Mouse (Mus musculus): ENCODE data around the gene Gramd1b. TPM values are rescaled to one million over a fixed set of nuclear protein-coding genes. Genes with fewer than 3 reads are reported as not detected.
A peak's percentile ranks its signal among the peaks of the same experiment; 100 is the strongest.

The Gramd1b gene
- polyA plus RNA-seq, 1 experiment from 2014 or later, result 8.5 TPM

GRCm38 (mm10) chr9:40326260-40326915 is 204.8 kb downstream of the Gramd1b start:
- no peaks in the 10 kb centered on the region for H3K9me3 ChIP-seq (replicated peaks; ENCODE audit: control insufficient read depth, low read length)
- WGBS (ENCODE audit: insufficient replicate concordance), result 39% methylated on average over 7 of the region's 7 CpGs
- ATAC-seq (replicated peaks; ENCODE audit: insufficient number of reproducible peaks, low FRiP score, low TSS enrichment), result no peak

GRCm38 (mm10) chr9:40324826-40325225 is 206.4 kb downstream of the Gramd1b start:
- Histone ChIP-seq H3K4me2 (peak overlapping the region; percentile 38), H3K4me3 (ENCODE audit: low read depth, low read length) (no peak overlapping the region), H3K27ac (ENCODE audit: low read depth, low read length) (no peak overlapping the region), H3K36me3 (ENCODE audit: control insufficient read depth, insufficient read depth, low read length) (no peaks in the 10 kb centered on the region), H3K9ac (ENCODE audit: low read depth, low read length) (no peak overlapping the region), H3K9me3 (replicated peaks; ENCODE audit: control insufficient read depth, low read length) (no peaks in the 10 kb centered on the region), H3K4me1 (ENCODE audit: control insufficient read depth, insufficient read depth, low read length) (peaks cover 32% of the 10 kb centered on the region), H3K27me3 (ENCODE audit: control insufficient read depth, insufficient read depth, low read length) (no peaks in the 10 kb centered on the region)
- ATAC-seq (replicated peaks; ENCODE audit: insufficient number of reproducible peaks, low FRiP score, low TSS enrichment), result no peak
- 79% methylated on average over 6 of the region's 6 CpGs for WGBS (ENCODE audit: insufficient replicate concordance)

More at GRCm38 (mm10) chr9:40326260-40326915, 204.8 kb downstream of the Gramd1b start:
- peaks cover 24% of the 10 kb centered on the region for H3K4me1 ChIP-seq (ENCODE audit: control insufficient read depth, insufficient read depth, low read length)
- no peak overlapping the region for H3K27ac ChIP-seq (ENCODE audit: low read depth, low read length)
- no peak overlapping the region for H3K4me3 ChIP-seq (ENCODE audit: low read depth, low read length)
- H3K27me3 ChIP-seq (ENCODE audit: control insufficient read depth, insufficient read depth, low read length), result no peaks in the 10 kb centered on the region
- H3K4me2 ChIP-seq, result peak overlapping the region; percentile 38
- no peaks in the 10 kb centered on the region for H3K36me3 ChIP-seq (ENCODE audit: control insufficient read depth, insufficient read depth, low read length)
- H3K9ac ChIP-seq (ENCODE audit: low read depth, low read length), result no peak overlapping the region; the same call in 1 of the 2 replicates

GRCm38 (mm10) chr9:40324232-40324792 is 206.9 kb downstream of the Gramd1b start:
- H3K4me2 ChIP-seq, result no peak overlapping the region
- H3K36me3 ChIP-seq (ENCODE audit: control insufficient read depth, insufficient read depth, low read length), result no peaks in the 10 kb centered on the region
- ATAC-seq (replicated peaks; ENCODE audit: insufficient number of reproducible peaks, low FRiP score, low TSS enrichment), result no peak
- 72% methylated on average over 4 of the region's 4 CpGs for WGBS (ENCODE audit: insufficient replicate concordance)
- no peaks in the 10 kb centered on the region for H3K27me3 ChIP-seq (ENCODE audit: control insufficient read depth, insufficient read depth, low read length)
- H3K27ac ChIP-seq (ENCODE audit: low read depth, low read length), result no peak overlapping the region
- H3K4me3 ChIP-seq (ENCODE audit: low read depth, low read length), result no peak overlapping the region
- H3K9me3 ChIP-seq (replicated peaks; ENCODE audit: control insufficient read depth, low read length), result no peaks in the 10 kb centered on the region
- peaks cover 32% of the 10 kb centered on the region for H3K4me1 ChIP-seq (ENCODE audit: control insufficient read depth, insufficient read depth, low read length)
- no peak overlapping the region for H3K9ac ChIP-seq (ENCODE audit: low read depth, low read length)

GRCm38 (mm10) chr9:40323773-40324172 is 207.4 kb downstream of the Gramd1b start:
- WGBS (ENCODE audit: insufficient replicate concordance), result 63% methylated on average over 6 of the region's 6 CpGs
- Histone ChIP-seq H3K36me3 (ENCODE audit: control insufficient read depth, insufficient read depth, low read length) (no peaks in the 10 kb centered on the region), H3K9ac (ENCODE audit: low read depth, low read length) (no peak overlapping the region), H3K27ac (ENCODE audit: low read depth, low read length) (no peak overlapping the region), H3K4me2 (no peak overlapping the region), H3K27me3 (ENCODE audit: control insufficient read depth, insufficient read depth, low read length) (no peaks in the 10 kb centered on the region), H3K4me1 (ENCODE audit: control insufficient read depth, insufficient read depth, low read length) (peaks cover 32% of the 10 kb centered on the region), H3K9me3 (replicated peaks; ENCODE audit: control insufficient read depth, low read length) (no peaks in the 10 kb centered on the region), H3K4me3 (ENCODE audit: low read depth, low read length) (no peak overlapping the region)
- no peak for ATAC-seq (replicated peaks; ENCODE audit: insufficient number of reproducible peaks, low FRiP score, low TSS enrichment)

GRCm38 (mm10) chr9:40323171-40323570 is 208.0 kb downstream of the Gramd1b start:
- no peaks in the 10 kb centered on the region for H3K9me3 ChIP-seq (replicated peaks; ENCODE audit: control insufficient read depth, low read length)
- H3K4me2 ChIP-seq, result no peak overlapping the region
- no peak overlapping the region for H3K27ac ChIP-seq (ENCODE audit: low read depth, low read length)
- H3K27me3 ChIP-seq (ENCODE audit: control insufficient read depth, insufficient read depth, low read length), result no peaks in the 10 kb centered on the region
- no peak for ATAC-seq (replicated peaks; ENCODE audit: insufficient number of reproducible peaks, low FRiP score, low TSS enrichment)
- no peak overlapping the region for H3K9ac ChIP-seq (ENCODE audit: low read depth, low read length)
- H3K4me1 ChIP-seq (ENCODE audit: control insufficient read depth, insufficient read depth, low read length), result peaks cover 32% of the 10 kb centered on the region
- H3K36me3 ChIP-seq (ENCODE audit: control insufficient read depth, insufficient read depth, low read length), result no peaks in the 10 kb centered on the region
- no peak overlapping the region for H3K4me3 ChIP-seq (ENCODE audit: low read depth, low read length)
- WGBS (ENCODE audit: insufficient replicate concordance), result 76% methylated on average over 5 of the region's 5 CpGs

- Histone ChIP-seq H3K27me3 (ENCODE audit: control insufficient read depth, insufficient read depth, low read length) (no peaks in the 10 kb centered on the region), H3K4me1 (ENCODE audit: control insufficient read depth, insufficient read depth, low read length) (peaks cover 32% of the 10 kb centered on the region), H3K9ac (ENCODE audit: low read depth, low read length) (no peak overlapping the region), H3K4me2 (no peak overlapping the region), H3K9me3 (replicated peaks; ENCODE audit: control insufficient read depth, low read length) (no peaks in the 10 kb centered on the region), H3K4me3 (ENCODE audit: low read depth, low read length) (no peak overlapping the region), H3K27ac (ENCODE audit: low read depth, low read length) (no peak overlapping the region), H3K36me3 (ENCODE audit: control insufficient read depth, insufficient read depth, low read length) (no peaks in the 10 kb centered on the region)
- ATAC-seq (replicated peaks; ENCODE audit: insufficient number of reproducible peaks, low FRiP score, low TSS enrichment), result no peak
- WGBS (ENCODE audit: insufficient replicate concordance), result 92% methylated on average over 3 of the region's 3 CpGs
Observed at GRCm38 (mm10) chr9:40322372-40322771, 208.8 kb downstream of the Gramd1b start.

GRCm38 (mm10) chr9:40321668-40322003 is 209.5 kb downstream of the Gramd1b start:
- no peak overlapping the region for H3K4me2 ChIP-seq
- H3K4me3 ChIP-seq (ENCODE audit: low read depth, low read length), result no peak overlapping the region
- H3K36me3 ChIP-seq (ENCODE audit: control insufficient read depth, insufficient read depth, low read length), result no peaks in the 10 kb centered on the region
- no peak for ATAC-seq (replicated peaks; ENCODE audit: insufficient number of reproducible peaks, low FRiP score, low TSS enrichment)
- no peaks in the 10 kb centered on the region for H3K27me3 ChIP-seq (ENCODE audit: control insufficient read depth, insufficient read depth, low read length)
- 75% methylated on average over 3 of the region's 3 CpGs for WGBS (ENCODE audit: insufficient replicate concordance)
- H3K9me3 ChIP-seq (replicated peaks; ENCODE audit: control insufficient read depth, low read length), result no peaks in the 10 kb centered on the region
- no peak overlapping the region for H3K27ac ChIP-seq (ENCODE audit: low read depth, low read length)
- H3K4me1 ChIP-seq (ENCODE audit: control insufficient read depth, insufficient read depth, low read length), result peaks cover 28% of the 10 kb centered on the region
- H3K9ac ChIP-seq (ENCODE audit: low read depth, low read length), result no peak overlapping the region

- Histone ChIP-seq H3K27ac (ENCODE audit: low read depth, low read length) (no peak overlapping the region), H3K27me3 (ENCODE audit: control insufficient read depth, insufficient read depth, low read length) (no peaks in the 10 kb centered on the region), H3K4me2 (no peak overlapping the region), H3K9me3 (replicated peaks; ENCODE audit: control insufficient read depth, low read length) (no peaks in the 10 kb centered on the region), H3K4me3 (ENCODE audit: low read depth, low read length) (no peak overlapping the region), H3K36me3 (ENCODE audit: control insufficient read depth, insufficient read depth, low read length) (no peaks in the 10 kb centered on the region), H3K4me1 (ENCODE audit: control insufficient read depth, insufficient read depth, low read length) (peaks cover 22% of the 10 kb centered on the region), H3K9ac (ENCODE audit: low read depth, low read length) (no peak overlapping the region)
- peak; percentile 60; the same call in 1 of the 2 replicates for ATAC-seq (replicated peaks; ENCODE audit: insufficient number of reproducible peaks, low FRiP score, low TSS enrichment)
- 47% methylated on average over 12 of the region's 12 CpGs for WGBS (ENCODE audit: insufficient replicate concordance)
Observed at GRCm38 (mm10) chr9:40320879-40321667, 210.1 kb downstream of the Gramd1b start.

Measured in heart, embryonic 11.5 days (tissue).